Mouse (Mus musculus) monocyte, adult 2 months (primary cell): Measurements from ENCODE around the gene Vwa8.

Source experiments
- DNase-seq, 2 experiments: peaks; one replicate each; pipeline ENCODE4 v3.0.0; 2022; ENCODE audit warnings: low spot score in 2 of 2, low read depth in 1 of 2

The Vwa8 gene

GRCm38 (mm10) chr14:79139918-79140825, 291.3 kb downstream of the Vwa8 start:
- DNase-seq, result no peak

- DNase-seq, result no peak
Measured at GRCm38 (mm10) chr14:79140826-79141219, 292.0 kb downstream of the Vwa8 start.

- no peak for DNase-seq
Measured at GRCm38 (mm10) chr14:79142342-79142741, 293.5 kb downstream of the Vwa8 start.

GRCm38 (mm10) chr14:79143696-79144095, 294.8 kb downstream of the Vwa8 start:
- DNase-seq, result no peak

GRCm38 (mm10) chr14:79144278-79145224, 295.7 kb downstream of the Vwa8 start:
- DNase-seq, result no peak

- DNase-seq, result no peak
Measured at GRCm38 (mm10) chr14:79151711-79152110, 302.9 kb downstream of the Vwa8 start.

GRCm38 (mm10) chr14:79153896-79154295, 305.0 kb downstream of the Vwa8 start:
- no peak for DNase-seq

- DNase-seq, result no peak
Measured at GRCm38 (mm10) chr14:79154961-79155360, 306.1 kb downstream of the Vwa8 start.

- no peak for DNase-seq
Measured at GRCm38 (mm10) chr14:79156526-79157411, 307.9 kb downstream of the Vwa8 start.

GRCm38 (mm10) chr14:79157451-79158218, 308.8 kb downstream of the Vwa8 start:
- no peak for DNase-seq

GRCm38 (mm10) chr14:79158219-79158521, 309.3 kb downstream of the Vwa8 start:
- no peak for DNase-seq

- no peak for DNase-seq
Measured at GRCm38 (mm10) chr14:79158673-79159200, 309.9 kb downstream of the Vwa8 start.

- DNase-seq, result no peak
Measured at GRCm38 (mm10) chr14:79159451-79159850, 310.6 kb downstream of the Vwa8 start.

GRCm38 (mm10) chr14:79160486-79160885, 311.6 kb downstream of the Vwa8 start:
- DNase-seq, result no peak

GRCm38 (mm10) chr14:79160966-79161365, 312.1 kb downstream of the Vwa8 start:
- DNase-seq, result no peak

- no peak for DNase-seq
Measured at GRCm38 (mm10) chr14:79161741-79162140, 312.9 kb downstream of the Vwa8 start.

GRCm38 (mm10) chr14:79162678-79163077, 313.8 kb downstream of the Vwa8 start:
- no peak for DNase-seq

- no peak for DNase-seq
Measured at GRCm38 (mm10) chr14:79164334-79164733, 315.5 kb downstream of the Vwa8 start.

- DNase-seq, result no peak
Measured at GRCm38 (mm10) chr14:79164925-79165324, 316.1 kb downstream of the Vwa8 start.

- no peak for DNase-seq
Measured at GRCm38 (mm10) chr14:79174526-79174925, 325.7 kb downstream of the Vwa8 start.
